Mouse (Mus musculus) liver, embryonic 14.5 days (tissue): ENCODE data around the gene Rapgef1.

Experiments used
- CTCF ChIP-seq: IDR thresholded peaks from 2 replicates; pipeline ENCODE4 v1.5.1; 2016; ENCODE audit warnings: antibody characterized with exemption, low read depth, control low read depth
- EP300 ChIP-seq: IDR thresholded peaks from 2 replicates; pipeline ENCODE4 v1.6.1; 2016; ENCODE audit warnings: antibody characterized with exemption, low read depth

GRCm38 (mm10) chr2:29631020-29631419, 11.5 kb downstream of the Rapgef1 start:
- no peak for TF ChIP-seq CTCF
- no peak for TF ChIP-seq EP300
